Mouse (Mus musculus) limb, embryonic 14.5 days (tissue): Measurements from ENCODE around the gene Tex45. TPM values are rescaled to one million over a fixed set of nuclear protein-coding genes. Genes with fewer than 3 reads are reported as not detected.

Source experiments
- ATAC-seq: fragments of 200-750 bp; cut with Nextera tagmentation; 2 replicates; pipeline ENCODE4 v1.8.0; 2017; ENCODE audit warnings: low read depth, moderate number of reproducible peaks, moderate TSS enrichment; ENCODE audit not compliant: low FRiP score
- DNase-seq: peaks from one replicate; pipeline ENCODE4 v3.0.0-alpha.2; 2015; ENCODE audit warnings: low spot score
- H3K27ac ChIP-seq: fragments of 300-500 bp; sonication (generic); replicated peaks from 2 replicates; pipeline ENCODE4 v1.5.1; 2014; ENCODE audit warnings: low read depth, mild to moderate bottlenecking, low read length, moderate library complexity, mixed read lengths
- H3K27me3 ChIP-seq: fragments of 300-500 bp; sonication (generic); 2 replicates; pipeline ENCODE4 v1.6.1; 2014; ENCODE audit warnings: low read length, mixed read lengths; ENCODE audit not compliant: control insufficient read depth, insufficient read depth
- H3K36me3 ChIP-seq: fragments of 300-500 bp; sonication (generic); 2 replicates; pipeline ENCODE4 v1.6.1; 2014; ENCODE audit warnings: mild to moderate bottlenecking, low read length, moderate library complexity, mixed read lengths; ENCODE audit not compliant: control insufficient read depth, insufficient read depth
- H3K4me1 ChIP-seq: fragments of 300-500 bp; sonication (generic); 2 replicates; pipeline ENCODE4 v1.6.1; 2014; ENCODE audit warnings: antibody characterized with exemption, low read length, mixed read lengths; ENCODE audit not compliant: control insufficient read depth, insufficient read depth
- H3K4me2 ChIP-seq: fragments of 300-500 bp; sonication (generic); replicated peaks from 2 replicates; pipeline ENCODE4 v1.6.1; 2014; ENCODE audit warnings: low read depth, mild to moderate bottlenecking, low read length, moderate library complexity; ENCODE audit not compliant: severe bottlenecking
- H3K4me3 ChIP-seq: fragments of 300-500 bp; sonication (generic); replicated peaks from 2 replicates; pipeline ENCODE4 v1.5.1; 2014; ENCODE audit warnings: low read length
- H3K9ac ChIP-seq: fragments of 300-500 bp; sonication (generic); 2 replicates; pipeline ENCODE4 v1.6.1; 2014; ENCODE audit warnings: mild to moderate bottlenecking, low read depth, low read length, moderate library complexity; ENCODE audit not compliant: severe bottlenecking
- H3K9me3 ChIP-seq: fragments of 300-500 bp; sonication (generic); 2 replicates; pipeline ENCODE4 v1.6.1; 2016; ENCODE audit warnings: low read length; ENCODE audit not compliant: control insufficient read depth
- POLR2A ChIP-seq: fragments of 200-500 bp; IDR thresholded peaks from 2 replicates; pipeline ENCODE4 v1.8.0; 2012; ENCODE audit warnings: inconsistent platforms, mild to moderate bottlenecking, moderate library complexity, borderline replicate concordance; ENCODE audit not compliant: insufficient read depth, insufficient read length; ENCODE audit errors: extremely low read depth
- WGBS: fragments of 180-500 bp; shearing (Covaris S2); extraction: QIAGEN DNeasy Blood & Tissue Kit; methylation state at CpG from one replicate; pipeline ENCODE4 v1.1.7; 2014; 5-methylcytosine and 5-hydroxymethylcytosine counted together
- polyA plus RNA-seq, 2 experiments: library from polyadenylated mRNA; depleted of rRNA in 1 of 2; stranded (reverse) in 1 of 2; unstranded in 1 of 2; fragments of >200 nt; fragmentation: Nextera tagmentation in 1 of 2; extraction: Ambion mirVana in 1 of 2; gene quantifications; 2 replicates each; pipeline versions ENCODE4 v1.2.1 to v1.2.3; 2012 to 2014

The Tex45 gene
- polyA plus RNA-seq, 2 experiments = 0.11 TPM; not detected in 1

- Histone ChIP-seq H3K4me3 (no peak overlapping the region), H3K4me2 (no peak overlapping the region), H3K9ac (no peak overlapping the region), H3K36me3 (peaks cover 48% of the 10 kb centered on the region), H3K9me3 (no peaks in the 10 kb centered on the region), H3K4me1 (no peaks in the 10 kb centered on the region), H3K27ac (no peak overlapping the region), H3K27me3 (no peaks in the 10 kb centered on the region)
- WGBS = 90% methylated on average over 13 of the region's 13 CpGs
- no peak for TF ChIP-seq POLR2A
- ATAC-seq = no peak
- no peak for DNase-seq
These were observed 51.5 kb downstream of the Tex45 start for GRCm38 (mm10) chr8:3522007-3522697.

GRCm38 (mm10) chr8:3530816-3531215 lies 60.2 kb downstream of the Tex45 start:
- 86% methylated on average over 5 of the region's 5 CpGs for WGBS
- DNase-seq (no peak), ATAC-seq (no peak)
- Histone ChIP-seq H3K27me3 (no peaks in the 10 kb centered on the region), H3K4me2 (no peak overlapping the region), H3K27ac (no peak overlapping the region), H3K4me3 (no peak overlapping the region), H3K4me1 (no peaks in the 10 kb centered on the region), H3K9ac (no peak overlapping the region), H3K9me3 (no peaks in the 10 kb centered on the region), H3K36me3 (peaks cover 28% of the 10 kb centered on the region)
- TF ChIP-seq POLR2A = no peak

GRCm38 (mm10) chr8:3531936-3532335 lies 61.3 kb downstream of the Tex45 start:
- peaks cover 39% of the 10 kb centered on the region for H3K36me3 ChIP-seq
- WGBS = 96% methylated on average over 18 of the region's 18 CpGs

GRCm38 (mm10) chr8:3536053-3536841 lies 65.6 kb downstream of the Tex45 start:
- Histone ChIP-seq H3K36me3 (peaks cover 70% of the 10 kb centered on the region), H3K4me3 (no peak overlapping the region), H3K9me3 (no peaks in the 10 kb centered on the region), H3K4me1 (no peaks in the 10 kb centered on the region), H3K27me3 (no peaks in the 10 kb centered on the region), H3K4me2 (no peak overlapping the region), H3K9ac (no peak overlapping the region), H3K27ac (no peak overlapping the region)
- TF ChIP-seq POLR2A = no peak
- DNase-seq (no peak), ATAC-seq (no peak)
- 55% methylated on average over 15 of the region's 15 CpGs for WGBS

More at GRCm38 (mm10) chr8:3531936-3532335, 61.3 kb downstream of the Tex45 start:
- H3K27me3 ChIP-seq = no peaks in the 10 kb centered on the region
- no peak overlapping the region for H3K4me2 ChIP-seq
- no peak overlapping the region for H3K9ac ChIP-seq
- H3K4me3 ChIP-seq = no peak overlapping the region
- ATAC-seq (no peak), DNase-seq (no peak)
- TF ChIP-seq POLR2A = no peak
- no peaks in the 10 kb centered on the region for H3K4me1 ChIP-seq
- no peaks in the 10 kb centered on the region for H3K9me3 ChIP-seq
- H3K27ac ChIP-seq = no peak overlapping the region

Other genes with a start within 250 kb of the Tex45 start
- 12.2 and 13.3 TPM in 2 replicates for gene Insr, start 191.2 kb upstream of the Tex45 start, polyA plus RNA-seq (2012; rRNA removed)
- gene Insr, start 191.2 kb upstream of the Tex45 start, polyA plus RNA-seq (2014; fragmentation: Nextera tagmentation; extraction: Ambion mirVana) = 32.7 and 37.6 TPM in 2 replicates
- gene A430078G23Rik, start 117.4 kb upstream of the Tex45 start, polyA plus RNA-seq (2012; rRNA removed) = 0.13 and 0.18 TPM in 2 replicates
- gene A430078G23Rik, start 117.4 kb upstream of the Tex45 start, polyA plus RNA-seq (2014; fragmentation: Nextera tagmentation; extraction: Ambion mirVana) = 0.22 TPM in 1 of 2 replicates, not detected in the other
- 23.1 and 26.3 TPM in 2 replicates for gene Arhgef18, start 77.9 kb upstream of the Tex45 start, polyA plus RNA-seq (2012; rRNA removed)
- 9.4 and 12.3 TPM in 2 replicates for gene Arhgef18, start 77.9 kb upstream of the Tex45 start, polyA plus RNA-seq (2014; fragmentation: Nextera tagmentation; extraction: Ambion mirVana)
- gene Pex11g, start 3.2 kb upstream of the Tex45 start, polyA plus RNA-seq (2012; rRNA removed) = 6.0 and 7.7 TPM in 2 replicates
- 2.7 and 4.7 TPM in 2 replicates for gene Pex11g, start 3.2 kb upstream of the Tex45 start, polyA plus RNA-seq (2014; fragmentation: Nextera tagmentation; extraction: Ambion mirVana)
- 76.7 and 125 TPM in 2 replicates for gene Zfp358, start 22.3 kb downstream of the Tex45 start, polyA plus RNA-seq (2012; rRNA removed)
- gene Zfp358, start 22.3 kb downstream of the Tex45 start, polyA plus RNA-seq (2014; fragmentation: Nextera tagmentation; extraction: Ambion mirVana) = 27.5 and 27.9 TPM in 2 replicates
- 148 and 202 TPM in 2 replicates for gene Mcoln1, start 29.6 kb downstream of the Tex45 start, polyA plus RNA-seq (2012; rRNA removed)
- gene Mcoln1, start 29.6 kb downstream of the Tex45 start, polyA plus RNA-seq (2014; fragmentation: Nextera tagmentation; extraction: Ambion mirVana) = 36.6 and 42.3 TPM in 2 replicates
- 51.8 and 64.4 TPM in 2 replicates for gene Pnpla6, start 44.5 kb downstream of the Tex45 start, polyA plus RNA-seq (2012; rRNA removed)
- gene Pnpla6, start 44.5 kb downstream of the Tex45 start, polyA plus RNA-seq (2014; fragmentation: Nextera tagmentation; extraction: Ambion mirVana) = 18.8 and 20.7 TPM in 2 replicates
- 0.41 and 0.92 TPM in 2 replicates for gene C330021F23Rik, start 97.1 kb downstream of the Tex45 start, polyA plus RNA-seq (2012; rRNA removed)
- 0.36 and 0.73 TPM in 2 replicates for gene C330021F23Rik, start 97.1 kb downstream of the Tex45 start, polyA plus RNA-seq (2014; fragmentation: Nextera tagmentation; extraction: Ambion mirVana)
- gene Camsap3, start 116.4 kb downstream of the Tex45 start, polyA plus RNA-seq (2012; rRNA removed) = 13.3 and 13.7 TPM in 2 replicates
- gene Camsap3, start 116.4 kb downstream of the Tex45 start, polyA plus RNA-seq (2014; fragmentation: Nextera tagmentation; extraction: Ambion mirVana) = 6.6 and 7.3 TPM in 2 replicates
- 69.5 and 79.7 TPM in 2 replicates for gene Xab2, start 150.5 kb downstream of the Tex45 start, polyA plus RNA-seq (2012; rRNA removed)
- 46.7 and 51.1 TPM in 2 replicates for gene Xab2, start 150.5 kb downstream of the Tex45 start, polyA plus RNA-seq (2014; fragmentation: Nextera tagmentation; extraction: Ambion mirVana)
- gene Pet100, start 150.7 kb downstream of the Tex45 start, polyA plus RNA-seq (2012; rRNA removed) = 24.2 and 55.4 TPM in 2 replicates
- gene Pet100, start 150.7 kb downstream of the Tex45 start, polyA plus RNA-seq (2014; fragmentation: Nextera tagmentation; extraction: Ambion mirVana) = 94.5 and 98.3 TPM in 2 replicates
- not detected in 2 replicates for gene Pcp2, start 154.7 kb downstream of the Tex45 start, polyA plus RNA-seq (2012; rRNA removed)
- 0.14 TPM in 1 of 2 replicates, not detected in the other for gene Pcp2, start 154.7 kb downstream of the Tex45 start, polyA plus RNA-seq (2014; fragmentation: Nextera tagmentation; extraction: Ambion mirVana)
- gene Stxbp2, start 160.1 kb downstream of the Tex45 start, polyA plus RNA-seq (2012; rRNA removed) = 61.6 and 88.2 TPM in 2 replicates
- gene Stxbp2, start 160.1 kb downstream of the Tex45 start, polyA plus RNA-seq (2014; fragmentation: Nextera tagmentation; extraction: Ambion mirVana) = 29.1 and 31.7 TPM in 2 replicates
- gene Retn, start 184.9 kb downstream of the Tex45 start, polyA plus RNA-seq (2012; rRNA removed) = 0.08 and 0.35 TPM in 2 replicates
- gene Retn, start 184.9 kb downstream of the Tex45 start, polyA plus RNA-seq (2014; fragmentation: Nextera tagmentation; extraction: Ambion mirVana) = not detected in 2 replicates
- 0.14 and 0.34 TPM in 2 replicates for gene Mcemp1, start 194.9 kb downstream of the Tex45 start, polyA plus RNA-seq (2012; rRNA removed)
- 0.26 and 0.29 TPM in 2 replicates for gene Mcemp1, start 194.9 kb downstream of the Tex45 start, polyA plus RNA-seq (2014; fragmentation: Nextera tagmentation; extraction: Ambion mirVana)
- 7.3 and 7.9 TPM in 2 replicates for gene Fcor, start 201.5 kb downstream of the Tex45 start, polyA plus RNA-seq (2012; rRNA removed)
- gene Fcor, start 201.5 kb downstream of the Tex45 start, polyA plus RNA-seq (2014; fragmentation: Nextera tagmentation; extraction: Ambion mirVana) = 14.1 and 18.2 TPM in 2 replicates
- 40.5 and 41.2 TPM in 2 replicates for gene Trappc5, start 205.4 kb downstream of the Tex45 start, polyA plus RNA-seq (2012; rRNA removed)
- gene Trappc5, start 205.4 kb downstream of the Tex45 start, polyA plus RNA-seq (2014; fragmentation: Nextera tagmentation; extraction: Ambion mirVana) = 28.8 and 31.7 TPM in 2 replicates
- 0.19 and 0.23 TPM in 2 replicates for gene Fcer2a, start 223.3 kb downstream of the Tex45 start, polyA plus RNA-seq (2012; rRNA removed)
- 0.25 and 0.37 TPM in 2 replicates for gene Fcer2a, start 223.3 kb downstream of the Tex45 start, polyA plus RNA-seq (2014; fragmentation: Nextera tagmentation; extraction: Ambion mirVana)
- not detected in 2 replicates for gene Clec4g, start 249.8 kb downstream of the Tex45 start, polyA plus RNA-seq (2012; rRNA removed)
- gene Clec4g, start 249.8 kb downstream of the Tex45 start, polyA plus RNA-seq (2014; fragmentation: Nextera tagmentation; extraction: Ambion mirVana) = 0.25 TPM in 1 of 2 replicates, not detected in the other